ENCODE assay signal across 8 mouse cellular contexts in genomic region chr3:116536428-116537199, GRCm38 (mm10). TPM values are rescaled to one million over a fixed set of nuclear protein-coding genes. Genes with fewer than 3 reads are reported as not detected.
DNase-seq lines count a peak whose midpoint lies in the region; ATAC-seq and TF ChIP-seq lines count a peak whose summit lies in the region.

No protein-coding gene starts in this region.

- ATAC-seq in lung, embryonic 15.5 days (ENCODE audit: borderline replicate concordance, extremely low read depth, low FRiP score, low TSS enrichment): 0 out of 2 replicates have a peak, but pooled peaks have one; percentile 14
- no peak for ATAC-seq in hindbrain, postnatal 0 days
- 0 out of 2 replicates have a peak, but pooled peaks have one; percentile 53 for ATAC-seq in stomach, embryonic 14.5 days (ENCODE audit: insufficient number of reproducible peaks, insufficient read depth, low FRiP score, low read depth)

- H3K27me3 ChIP-seq in lung, embryonic 15.5 days: no peaks in the 10 kb centered on the region
- no peaks in the 10 kb centered on the region for H3K27me3 ChIP-seq in hindbrain, postnatal 0 days (ENCODE audit: insufficient read depth, low read length)
- H3K27me3 ChIP-seq in stomach, embryonic 14.5 days (ENCODE audit: control insufficient read depth, insufficient read depth, low read length): no peaks in the 10 kb centered on the region

- no peaks in the 10 kb centered on the region for H3K9me3 ChIP-seq in lung, embryonic 15.5 days
- no peaks in the 10 kb centered on the region for H3K9me3 ChIP-seq in hindbrain, postnatal 0 days (ENCODE audit: low read length)
- H3K9me3 ChIP-seq in stomach, embryonic 14.5 days (ENCODE audit: control insufficient read depth, low read depth, low read length): no peaks in the 10 kb centered on the region

- no peak for TF ChIP-seq CTCF in hindbrain, postnatal 0 days (IDR thresholded peaks at IDR 0.05; ENCODE audit: low read depth)

- 45% methylated on average over 16 of the region's 16 CpGs for WGBS in lung, embryonic 15.5 days
- WGBS in hindbrain, postnatal 0 days: 56% methylated on average over 16 of the region's 16 CpGs
- 35% methylated on average over 16 of the region's 16 CpGs for WGBS in stomach, embryonic 14.5 days

- no peak overlapping the region for H3K4me2 ChIP-seq in lung, embryonic 15.5 days
- H3K4me2 ChIP-seq in hindbrain, postnatal 0 days (ENCODE audit: low read depth, low read length): no peak overlapping the region
- H3K4me2 ChIP-seq in stomach, embryonic 14.5 days (replicated peaks; ENCODE audit: low read depth, low read length): no peak overlapping the region

- no peak overlapping the region for H3K9ac ChIP-seq in lung, embryonic 15.5 days
- H3K9ac ChIP-seq in hindbrain, postnatal 0 days (replicated peaks; ENCODE audit: low read length): no peak overlapping the region
- H3K9ac ChIP-seq in stomach, embryonic 14.5 days (replicated peaks; ENCODE audit: low read depth, low read length): no peak overlapping the region

- H3K36me3 ChIP-seq in lung, embryonic 15.5 days: peaks cover 22% of the 10 kb centered on the region
- H3K36me3 ChIP-seq in hindbrain, postnatal 0 days (ENCODE audit: insufficient read depth, low read length): peaks cover 33% of the 10 kb centered on the region; the same call in 1 of the 2 replicates
- peaks cover 23% of the 10 kb centered on the region for H3K36me3 ChIP-seq in stomach, embryonic 14.5 days (ENCODE audit: control insufficient read depth, insufficient read depth, low read length)

- H3K4me1 ChIP-seq in lung, embryonic 15.5 days: no peaks in the 10 kb centered on the region
- H3K4me1 ChIP-seq in hindbrain, postnatal 0 days (ENCODE audit: insufficient read depth, low read length): no peaks in the 10 kb centered on the region
- H3K4me1 ChIP-seq in stomach, embryonic 14.5 days (ENCODE audit: control insufficient read depth, insufficient read depth, low read length): no peaks in the 10 kb centered on the region

- no peak overlapping the region for H3K4me3 ChIP-seq in lung, embryonic 15.5 days
- H3K4me3 ChIP-seq in hindbrain, postnatal 0 days (ENCODE audit: low read length): no peak overlapping the region
- H3K4me3 ChIP-seq in stomach, embryonic 14.5 days (ENCODE audit: low read depth, low read length): no peak overlapping the region

- DNase-seq in lung, postnatal 25 days (ENCODE audit: low spot score): no peak
- DNase-seq in heart, adult 8-10 months (ENCODE audit: low spot score): peak; percentile 31
- peak; percentile 6 for DNase-seq in hindbrain, postnatal 0 days (ENCODE audit: low spot score)
- no peak for DNase-seq in gastrocnemius, postnatal 25 days
- no peak for DNase-seq in lung, postnatal 10 days
- no peak for DNase-seq in adrenal gland, adult 18-20 months (ENCODE audit: low spot score in 2 of 2)

- H3K27ac ChIP-seq in lung, embryonic 15.5 days: no peak overlapping the region
- H3K27ac ChIP-seq in hindbrain, postnatal 0 days: no peak overlapping the region
- no peak overlapping the region for H3K27ac ChIP-seq in stomach, embryonic 14.5 days (ENCODE audit: low read length)

RNA-seq across cellular contexts. Expression of gene Dbt, which starts 23.7 kb away (rescaled TPM):
- polyA plus RNA-seq in lung, embryonic 15.5 days (2015; fragmentation: Nextera tagmentation; extraction: Ambion mirVana): 17.3 TPM in 2 replicates
- 10 to 100 TPM; 58.0 to 77.4 (median 72.3) TPM for total RNA-seq in heart, adult 8-10 months (2022)
- total RNA-seq in hindbrain, postnatal 0 days (2014; rRNA removed): 9.7 and 36.1 TPM in 2 replicates
- polyA plus RNA-seq in hindbrain, postnatal 0 days (2015; fragmentation: Nextera tagmentation; extraction: Ambion mirVana): 13.8 and 14.8 TPM in 2 replicates
- polyA plus RNA-seq in stomach, embryonic 14.5 days (2014; fragmentation: Nextera tagmentation; extraction: Ambion mirVana): 16.7 and 18.8 TPM in 2 replicates
- 10 to 100 TPM; 26.3 to 31.2 TPM for total RNA-seq in gastrocnemius, postnatal 25 days (2021)
- 10 to 100 TPM; 65.6 to 74.1 TPM for total RNA-seq in adrenal gland, adult 18-20 months (2021)

RNA-seq across cellular contexts. Expression of gene Lrrc39, which starts 26.2 kb away (rescaled TPM):
- polyA plus RNA-seq in lung, embryonic 15.5 days (2015; fragmentation: Nextera tagmentation; extraction: Ambion mirVana): 0.78 and 0.80 TPM in 2 replicates
- total RNA-seq in heart, adult 8-10 months (2022): 10 to 100 TPM; 72.9 to 87.5 (median 77.9) TPM
- 0.05 TPM in 1 of 2 replicates, not detected in the other for total RNA-seq in hindbrain, postnatal 0 days (2014; rRNA removed)
- polyA plus RNA-seq in hindbrain, postnatal 0 days (2015; fragmentation: Nextera tagmentation; extraction: Ambion mirVana): 0.30 and 0.33 TPM in 2 replicates
- polyA plus RNA-seq in stomach, embryonic 14.5 days (2014; fragmentation: Nextera tagmentation; extraction: Ambion mirVana): 0.80 and 1.1 TPM in 2 replicates
- total RNA-seq in gastrocnemius, postnatal 25 days (2021): 10 to 100 TPM; 42.6 to 54.3 TPM
- 1 to 10 TPM; 1.8 to 9.0 TPM for total RNA-seq in adrenal gland, adult 18-20 months (2021)

RNA-seq across cellular contexts. Expression of gene Rtca, which starts 28.6 kb away (rescaled TPM):
- 65.1 and 65.6 TPM in 2 replicates for polyA plus RNA-seq in lung, embryonic 15.5 days (2015; fragmentation: Nextera tagmentation; extraction: Ambion mirVana)
- 10 to 100 TPM; 21.4 to 25.1 (median 22.3) TPM for total RNA-seq in heart, adult 8-10 months (2022)
- total RNA-seq in hindbrain, postnatal 0 days (2014; rRNA removed): 70.9 and 77.8 TPM in 2 replicates
- 132 and 138 TPM in 2 replicates for polyA plus RNA-seq in hindbrain, postnatal 0 days (2015; fragmentation: Nextera tagmentation; extraction: Ambion mirVana)
- polyA plus RNA-seq in stomach, embryonic 14.5 days (2014; fragmentation: Nextera tagmentation; extraction: Ambion mirVana): 73.9 and 75.4 TPM in 2 replicates
- 10 to 100 TPM; 21.2 to 22.7 TPM for total RNA-seq in gastrocnemius, postnatal 25 days (2021)
- 10 to 100 TPM; 30.6 to 32.4 TPM for total RNA-seq in adrenal gland, adult 18-20 months (2021)

RNA-seq across cellular contexts. Expression of gene Sass6, which starts 58.2 kb away (rescaled TPM):
- 24.5 and 26.0 TPM in 2 replicates for polyA plus RNA-seq in lung, embryonic 15.5 days (2015; fragmentation: Nextera tagmentation; extraction: Ambion mirVana)
- total RNA-seq in heart, adult 8-10 months (2022): 1 to 10 TPM; 1.7 to 2.3 (median 1.9) TPM
- total RNA-seq in hindbrain, postnatal 0 days (2014; rRNA removed): 7.0 and 7.7 TPM in 2 replicates
- 9.6 and 10.0 TPM in 2 replicates for polyA plus RNA-seq in hindbrain, postnatal 0 days (2015; fragmentation: Nextera tagmentation; extraction: Ambion mirVana)
- 25.5 and 27.9 TPM in 2 replicates for polyA plus RNA-seq in stomach, embryonic 14.5 days (2014; fragmentation: Nextera tagmentation; extraction: Ambion mirVana)
- total RNA-seq in gastrocnemius, postnatal 25 days (2021): 1 to 10 TPM; 1.5 to 3.6 TPM
- 1 to 10 TPM; 1.4 to 1.9 TPM for total RNA-seq in adrenal gland, adult 18-20 months (2021)

Comparison
In these comparisons a context has a peak if more than half of its experiments do, and no peak if none do; other contexts are left out.
1. DNase-seq: peak in heart, adult 8-10 months (single experiment) and hindbrain, postnatal 0 days (single experiment); none in lung, postnatal 25 days (single experiment), gastrocnemius, postnatal 25 days (single experiment), lung, postnatal 10 days (single experiment) and adrenal gland, adult 18-20 months (0 of 2).
2. RNA of gene Lrrc39, which starts 26.2 kb away (total RNA-seq): 72.9 to 87.5 TPM in heart, adult 8-10 months and 42.6 to 54.3 TPM in gastrocnemius, postnatal 25 days; 1.8 to 9.0 TPM in adrenal gland, adult 18-20 months and 0.05 TPM in hindbrain, postnatal 0 days; every median in the first group is over 4 times any median in the second.